In genomic region chr7:133544966-133545365, GRCm38 (mm10) we compare ENCODE assay signal across 46 mouse cellular contexts. TPM values are rescaled to one million over a fixed set of nuclear protein-coding genes. Genes with fewer than 3 reads are reported as not detected.
"Had no signal": no experiment of that assay in that cellular context is flagged by ENCODE, and none has a peak within 500 bp of the region (broad histone marks: within the 10 kb centered on the region; RNA-seq: fewer than 3 reads in every experiment).

No protein-coding gene starts in this region.

- H3K36me3 ChIP-seq: heart, embryonic 13.5 days; heart, embryonic 15.5 days; hindbrain, embryonic 10.5 days; hindbrain, embryonic 12.5 days; hindbrain, embryonic 13.5 days; hindbrain, embryonic 15.5 days; intestine, embryonic 15.5 days; kidney, embryonic 15.5 days had no signal

- DNase-seq: heart, postnatal 10 days; heart, postnatal 14 days; heart, postnatal 36 days; kidney, adult 11 months; kidney, adult 18-20 months; kidney, postnatal 10 days; kidney, postnatal 14 days; kidney, postnatal 25 days; kidney, postnatal 4 days; layer of hippocampus, adult 9-11 months; layer of hippocampus, postnatal 36 days had no signal

- H3K9ac ChIP-seq: heart, embryonic 13.5 days; heart, embryonic 15.5 days; hindbrain, embryonic 12.5 days; hindbrain, embryonic 13.5 days; hindbrain, embryonic 14.5 days; hindbrain, embryonic 15.5 days; intestine, embryonic 15.5 days; kidney, embryonic 15.5 days had no signal

- H3K4me3 ChIP-seq: heart, embryonic 13.5 days; heart, embryonic 15.5 days; hindbrain, embryonic 10.5 days; hindbrain, embryonic 12.5 days; hindbrain, embryonic 13.5 days; hindbrain, embryonic 15.5 days; intestine, embryonic 15.5 days; kidney, embryonic 15.5 days; layer of hippocampus, adult 2 months; left cerebral cortex, adult 2 months had no signal

- H3K9me3 ChIP-seq: heart, embryonic 13.5 days; heart, embryonic 15.5 days; hindbrain, embryonic 10.5 days; hindbrain, embryonic 12.5 days; hindbrain, embryonic 13.5 days; hindbrain, embryonic 15.5 days; intestine, embryonic 15.5 days; kidney, embryonic 15.5 days had no signal

- H3K4me1 ChIP-seq: heart, embryonic 15.5 days; hindbrain, embryonic 10.5 days; hindbrain, embryonic 12.5 days; hindbrain, embryonic 15.5 days; intestine, embryonic 15.5 days; kidney, embryonic 15.5 days had no signal

- H3K4me2 ChIP-seq: heart, embryonic 11.5 days; heart, embryonic 13.5 days; heart, embryonic 15.5 days; hindbrain, embryonic 12.5 days; hindbrain, embryonic 13.5 days; hindbrain, embryonic 14.5 days; hindbrain, embryonic 15.5 days; intestine, embryonic 15.5 days; kidney, embryonic 15.5 days had no signal

- H3K27ac ChIP-seq: heart, embryonic 13.5 days; heart, embryonic 15.5 days; hindbrain, embryonic 10.5 days; hindbrain, embryonic 12.5 days; hindbrain, embryonic 13.5 days; hindbrain, embryonic 14.5 days; hindbrain, embryonic 15.5 days; hindbrain, postnatal 0 days; intestine, embryonic 15.5 days; kidney, embryonic 15.5 days; kidney, postnatal 0 days; left cerebral cortex, adult 2 months had no signal

- H3K27me3 ChIP-seq: heart, embryonic 13.5 days; heart, embryonic 15.5 days; hindbrain, embryonic 12.5 days; hindbrain, embryonic 13.5 days; hindbrain, embryonic 15.5 days; intestine, embryonic 15.5 days; kidney, embryonic 15.5 days had no signal

- ATAC-seq: hindbrain, embryonic 16.5 days; hindbrain, postnatal 0 days; inflammation-experienced regulatory T-cells, adult 6 months; intestine, embryonic 15.5 days; intestine, embryonic 16.5 days; intestine, postnatal 0 days had no signal

RNA-seq across cellular contexts. Expression of gene Tex36, which starts 57.0 kb away (rescaled TPM):
- total RNA-seq: heart, adult 8-10 months; heart, postnatal 10 days; heart, postnatal 14 days; heart, postnatal 25 days; heart, postnatal 36 days; hematopoietic stem cell, adult 5-6 weeks; hindbrain, postnatal 0 days; layer of hippocampus, adult 18-20 months; layer of hippocampus, adult 2 months; layer of hippocampus, adult 8-10 months; layer of hippocampus, postnatal 14 days; layer of hippocampus, postnatal 25 days; layer of hippocampus, postnatal 36 days; left cerebral cortex, adult 18-20 months; left cerebral cortex, adult 2 months had no signal
- polyA plus RNA-seq: heart, embryonic 11.5 days; heart, embryonic 13.5 days; heart, embryonic 14.5 days; heart, embryonic 15.5 days; heart, embryonic 16.5 days; heart, postnatal 0 days; hindbrain, embryonic 11.5 days; hindbrain, embryonic 12.5 days; hindbrain, embryonic 14.5 days; hindbrain, embryonic 15.5 days; hindbrain, embryonic 16.5 days; hindbrain, postnatal 0 days; inflammation-experienced regulatory T-cells, adult 6 months; intestine, embryonic 14.5 days; intestine, embryonic 15.5 days; intestine, postnatal 0 days; kidney, adult 2 months; kidney, embryonic 14.5 days; kidney, embryonic 15.5 days; kidney, embryonic 16.5 days; large intestine, adult 2 months had no signal
